Comparison of ENCODE assay signal across 11 mouse cellular contexts in genomic region chr2:159096667-159097066, GRCm38 (mm10).
DNase-seq lines count a peak whose midpoint lies in the region; ATAC-seq lines count a peak whose summit lies in the region.
"Had no signal": no experiment of that assay in that cellular context is flagged by ENCODE, and none has a peak within 500 bp of the region (broad histone marks: within the 10 kb centered on the region; RNA-seq: fewer than 3 reads in every experiment).

No protein-coding gene starts in this region.

- 7% methylated on average over 2 of the region's 2 CpGs for WGBS in limb, embryonic 13.5 days

- DNase-seq in ovary, adult 18-20 months (ENCODE audit: low spot score), result peak; percentile 20
- no peak for DNase-seq in ovary, postnatal 10 days (ENCODE audit: low spot score)
- DNase-seq in heart, postnatal 4 days, result peak; percentile 64
- peak; percentile 64 for DNase-seq in testis, postnatal 10 days (ENCODE audit: low spot score)
- DNase-seq in B cell, adult 2 months, result no peak
- no peak for DNase-seq in right cerebral cortex, postnatal 4 days
- DNase-seq: thymus, postnatal 25 days had no signal

- H3K4me2 ChIP-seq in limb, embryonic 13.5 days (replicated peaks), result no peak overlapping the region
- H3K4me2 ChIP-seq: limb, embryonic 12.5 days had no signal

- H3K27me3 ChIP-seq in limb, embryonic 13.5 days, result no peaks in the 10 kb centered on the region
- H3K27me3 ChIP-seq: limb, embryonic 12.5 days had no signal

- H3K4me1 ChIP-seq in limb, embryonic 13.5 days, result peaks cover 9% of the 10 kb centered on the region

- H3K9me3 ChIP-seq in limb, embryonic 13.5 days, result no peaks in the 10 kb centered on the region
- H3K9me3 ChIP-seq: limb, embryonic 12.5 days had no signal

- H3K4me3 ChIP-seq in limb, embryonic 13.5 days, result no peak overlapping the region
- H3K4me3 ChIP-seq: limb, embryonic 12.5 days had no signal

- no peak overlapping the region for H3K9ac ChIP-seq in limb, embryonic 13.5 days
- H3K9ac ChIP-seq: limb, embryonic 12.5 days had no signal

- ATAC-seq in limb, embryonic 13.5 days (ENCODE audit: low FRiP score, low read depth), result peak; percentile 57; the same call in 1 of the 2 replicates
- no peak for ATAC-seq in CD4-positive, CD25-positive, alpha-beta regulatory T cell, adult 4 months
- ATAC-seq: midbrain, embryonic 16.5 days had no signal

- H3K27ac ChIP-seq in limb, embryonic 13.5 days, result 0 out of 2 replicates have a peak overlapping the region, but pooled peaks have one; percentile 15
- H3K27ac ChIP-seq: limb, embryonic 12.5 days had no signal

- no peaks in the 10 kb centered on the region for H3K36me3 ChIP-seq in limb, embryonic 13.5 days
- H3K36me3 ChIP-seq: limb, embryonic 12.5 days had no signal

Comparison
In these comparisons a context has a peak if more than half of its experiments do, and no peak if none do; other contexts are left out.
1. DNase-seq: peak in ovary, adult 18-20 months (single experiment), heart, postnatal 4 days (single experiment) and testis, postnatal 10 days (single experiment); none in ovary, postnatal 10 days (single experiment), B cell, adult 2 months (0 of 2) and right cerebral cortex, postnatal 4 days (single experiment).